Mouse (Mus musculus) retina, postnatal 7 days (tissue): ENCODE measurements around the gene Sbno1.
A peak's percentile ranks its signal among the peaks of the same experiment; 100 is the strongest.
"Not testable (repeated sequence)": the region's sequence is repeated elsewhere in the genome, so short reads cannot be mapped to it uniquely, and the experiment has no call there.

Experiments used
- DNase-seq: peaks from one replicate; pipeline ENCODE4 v3.0.0-alpha.2; 2012; ENCODE audit warnings: low read depth, low spot score

Sbno1 gene

GRCm38 (mm10) chr5:124425412-124426259, at the start of gene Sbno1:
TSS of gene Sbno1 (minus strand) at chr5:124426001.
- peak; percentile 94 for DNase-seq

DNA sequence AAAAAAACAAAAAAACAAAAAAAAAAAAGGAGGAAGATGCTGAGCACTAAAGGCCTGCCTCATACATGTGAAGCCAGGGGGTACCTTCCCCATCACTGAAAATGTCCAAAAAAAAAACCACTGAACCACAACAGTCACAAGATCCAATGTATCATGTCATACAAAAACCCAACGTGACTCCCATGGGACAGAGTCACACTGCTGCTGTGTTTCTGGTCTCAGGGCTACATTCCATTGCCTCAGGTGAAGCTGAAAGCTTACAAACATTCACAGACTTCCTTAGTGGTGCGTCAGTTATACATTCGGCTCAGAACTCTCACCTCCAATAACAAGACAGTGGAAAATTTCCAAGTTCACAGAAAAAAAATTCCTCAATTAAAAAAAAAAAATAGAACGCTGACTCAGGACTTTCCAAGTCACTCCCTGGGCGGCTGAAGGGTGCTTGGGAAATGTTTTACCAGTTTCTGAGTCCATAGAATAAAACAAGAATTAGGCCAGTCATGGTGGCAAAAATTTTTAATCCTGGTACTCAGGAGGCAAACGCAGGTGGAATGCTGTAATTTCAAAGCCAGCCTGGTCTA, 44.9 kb upstream of the Sbno1 start:
- DNase-seq: no peak

GRCm38 (mm10) chr5:124469486-124469885, 43.7 kb upstream of the Sbno1 start:
- no peak for DNase-seq

DNA sequence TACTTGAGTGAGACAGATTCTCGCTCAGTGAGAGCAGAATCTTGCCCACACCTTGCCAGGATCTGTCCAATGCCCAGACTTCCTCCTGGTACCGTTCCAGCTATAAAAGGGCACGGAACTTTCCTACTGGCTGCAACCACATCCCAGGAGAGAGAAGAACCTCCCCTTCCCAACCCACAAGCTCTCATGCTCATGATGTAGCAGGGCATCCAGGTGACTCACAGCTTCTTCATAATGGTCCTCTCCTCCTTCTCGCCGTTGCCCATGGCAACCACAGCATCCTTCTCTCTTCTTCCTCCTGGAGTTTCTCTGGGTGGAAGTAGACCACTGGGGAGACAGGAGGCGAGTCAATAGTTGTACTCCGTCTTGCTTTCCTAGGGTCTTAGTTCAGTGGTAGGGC, 42.6 kb upstream of the Sbno1 start:
- DNase-seq: no peak

- DNase-seq: no peak
These were observed 42.0 kb upstream of the Sbno1 start for GRCm38 (mm10) chr5:124467766-124468165.

GRCm38 (mm10) chr5:124464905-124465304, 39.1 kb upstream of the Sbno1 start:
- no peak for DNase-seq

GRCm38 (mm10) chr5:124463462-124463861, 37.7 kb upstream of the Sbno1 start:
- DNase-seq: no peak

GRCm38 (mm10) chr5:124462297-124463025, 36.7 kb upstream of the Sbno1 start:
- DNase-seq: no peak

DNA sequence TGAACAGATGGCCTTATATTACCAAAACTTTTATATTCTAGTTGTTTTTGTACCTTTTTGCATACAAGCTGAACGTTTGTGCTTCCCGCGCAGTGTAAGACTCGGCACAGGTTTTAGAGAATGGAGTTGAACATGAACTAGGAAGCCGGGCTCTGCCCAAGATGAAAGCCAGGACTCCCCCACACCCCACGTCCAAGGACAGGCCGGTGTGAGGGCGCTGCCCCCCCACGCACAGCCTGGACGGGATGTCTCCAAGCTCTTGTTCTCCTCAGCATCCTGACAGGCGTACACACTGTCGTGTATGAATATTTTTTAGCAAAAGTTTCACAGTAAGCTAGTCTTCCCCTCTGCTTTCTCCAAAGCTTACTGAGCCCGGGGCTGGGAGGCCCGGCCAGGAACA, 35.1 kb upstream of the Sbno1 start:
- not testable (repeated sequence) for DNase-seq

GRCm38 (mm10) chr5:124456762-124457161, 31.0 kb upstream of the Sbno1 start:
- DNase-seq: no peak

DNA sequence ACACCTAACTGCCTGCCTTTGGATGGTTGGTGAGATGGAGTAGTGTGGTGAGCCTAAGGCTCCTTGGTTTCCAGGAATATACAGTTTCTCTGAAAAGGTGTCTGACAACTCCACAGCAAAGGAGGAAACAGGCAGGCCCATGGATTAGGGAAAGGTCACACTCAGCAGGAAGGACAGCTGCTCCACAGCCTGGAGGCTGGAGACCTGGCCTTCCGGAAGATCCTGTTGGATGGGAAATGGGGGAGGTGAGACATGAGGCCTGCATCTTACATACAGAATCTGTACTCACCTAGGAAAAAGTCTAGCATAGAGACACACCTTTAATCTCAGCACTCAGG, 28.2 kb upstream of the Sbno1 start:
- no peak for DNase-seq

DNA sequence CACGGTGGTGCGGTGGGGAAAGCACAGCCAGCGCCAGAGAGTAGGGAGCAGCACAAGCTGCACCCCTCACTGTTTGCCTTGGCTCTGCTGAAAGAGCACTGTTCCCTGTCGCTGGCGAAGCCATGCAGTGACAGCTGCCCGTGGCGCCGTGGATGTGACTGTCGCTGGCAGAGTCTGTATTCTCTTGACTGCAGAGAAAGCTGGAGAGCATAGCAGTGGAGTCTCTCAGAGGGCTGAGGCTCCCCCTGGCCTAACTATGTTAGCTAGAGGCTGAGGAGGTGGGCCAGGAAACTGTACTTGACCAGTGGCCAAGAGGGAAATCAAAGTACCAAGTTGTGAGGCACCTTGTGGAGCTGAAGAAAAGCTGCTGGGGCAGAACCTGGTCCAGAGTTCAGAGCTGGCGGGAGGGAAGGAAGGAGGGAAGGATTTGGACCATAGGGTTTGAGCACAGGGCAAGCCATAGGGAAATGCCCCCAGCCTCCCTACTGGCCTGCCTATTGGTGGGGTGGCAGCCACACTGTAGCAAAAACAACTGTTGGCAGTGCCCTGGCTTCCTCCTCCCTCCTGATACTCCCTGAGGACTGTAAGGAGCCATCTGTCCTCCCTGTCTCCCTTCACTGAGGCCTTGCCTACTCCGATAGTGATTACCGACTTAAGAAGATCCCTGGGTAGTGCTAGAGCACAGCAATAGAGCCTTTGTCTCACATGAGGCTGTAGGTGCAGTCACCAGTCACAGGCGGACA, 27.7 kb upstream of the Sbno1 start:
- DNase-seq: no peak

DNA sequence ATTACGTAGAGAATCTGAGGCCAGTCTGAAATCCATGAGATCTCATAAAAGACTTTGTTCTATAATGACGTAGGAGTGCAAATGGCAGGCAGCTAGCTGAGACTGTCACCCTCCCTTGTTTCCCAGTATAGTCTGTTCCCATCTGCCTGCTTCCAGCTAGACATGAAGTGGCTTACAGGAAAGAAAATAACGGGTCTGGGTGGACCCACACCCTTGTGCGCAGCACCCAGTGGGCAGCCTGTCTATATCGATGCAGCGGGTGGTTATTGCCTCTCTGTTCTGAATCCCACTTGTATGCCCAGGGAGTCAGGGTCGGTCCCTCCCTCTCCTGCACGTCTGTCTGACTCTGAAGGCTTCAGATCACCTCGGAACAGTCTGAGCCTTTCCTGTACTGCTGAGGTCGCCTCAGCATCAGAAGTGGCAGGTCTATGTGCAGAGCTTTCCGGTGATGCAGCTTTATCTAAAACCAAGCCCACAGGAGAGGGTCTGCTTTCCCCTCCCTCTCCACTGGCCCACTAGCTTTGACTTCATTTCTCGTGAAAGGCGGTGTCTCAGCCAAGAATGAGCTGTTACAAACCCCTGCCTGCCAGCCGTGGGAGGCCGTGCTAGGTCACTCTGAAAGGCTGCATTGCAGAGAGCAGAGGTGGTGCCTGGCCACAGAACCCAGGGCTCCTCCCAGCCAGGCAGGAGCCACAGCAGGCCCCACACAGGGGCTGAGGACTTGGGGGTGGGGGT, 26.9 kb upstream of the Sbno1 start:
- DNase-seq: no peak

DNA sequence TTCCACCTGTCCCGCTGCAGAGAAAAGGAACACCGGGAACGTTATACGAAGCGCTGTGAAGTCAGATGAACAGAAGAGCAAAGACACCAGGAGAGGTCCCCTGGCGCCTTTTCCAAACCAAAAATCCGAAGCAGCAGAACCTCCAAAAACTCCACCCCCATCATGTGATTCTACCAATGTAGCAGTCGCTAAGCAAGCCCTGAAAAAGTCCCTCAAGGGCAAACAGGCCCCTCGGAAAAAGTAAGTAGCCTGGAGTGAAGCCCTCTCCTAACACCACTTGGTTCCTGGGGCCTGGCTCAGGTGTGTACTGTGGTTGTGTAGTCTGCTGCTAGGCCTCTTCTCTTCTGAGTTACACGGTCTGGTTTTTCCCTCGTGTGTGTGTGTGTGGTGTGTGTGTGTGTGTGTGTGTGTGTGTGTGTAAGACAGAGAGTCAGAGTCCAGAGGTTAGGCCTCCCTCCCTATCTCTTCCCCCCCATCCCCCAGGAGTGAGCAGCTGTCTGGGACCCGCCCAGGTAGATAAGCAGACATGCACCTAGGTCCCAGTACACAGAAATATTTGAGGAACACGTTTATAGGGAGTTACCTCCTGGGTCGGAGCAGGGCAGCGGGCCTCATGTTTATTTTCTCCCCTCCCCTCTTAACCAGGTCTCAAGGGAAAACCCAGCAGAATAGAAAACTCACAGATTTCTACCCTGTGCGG, 25.0 kb upstream of the Sbno1 start:
- no peak for DNase-seq

- DNase-seq: no peak
These were observed 24.2 kb upstream of the Sbno1 start for GRCm38 (mm10) chr5:124450051-124450450.

GRCm38 (mm10) chr5:124449494-124449893, 23.7 kb upstream of the Sbno1 start:
- no peak for DNase-seq

GRCm38 (mm10) chr5:124446301-124446881, 20.6 kb upstream of the Sbno1 start:
- no peak for DNase-seq

DNA sequence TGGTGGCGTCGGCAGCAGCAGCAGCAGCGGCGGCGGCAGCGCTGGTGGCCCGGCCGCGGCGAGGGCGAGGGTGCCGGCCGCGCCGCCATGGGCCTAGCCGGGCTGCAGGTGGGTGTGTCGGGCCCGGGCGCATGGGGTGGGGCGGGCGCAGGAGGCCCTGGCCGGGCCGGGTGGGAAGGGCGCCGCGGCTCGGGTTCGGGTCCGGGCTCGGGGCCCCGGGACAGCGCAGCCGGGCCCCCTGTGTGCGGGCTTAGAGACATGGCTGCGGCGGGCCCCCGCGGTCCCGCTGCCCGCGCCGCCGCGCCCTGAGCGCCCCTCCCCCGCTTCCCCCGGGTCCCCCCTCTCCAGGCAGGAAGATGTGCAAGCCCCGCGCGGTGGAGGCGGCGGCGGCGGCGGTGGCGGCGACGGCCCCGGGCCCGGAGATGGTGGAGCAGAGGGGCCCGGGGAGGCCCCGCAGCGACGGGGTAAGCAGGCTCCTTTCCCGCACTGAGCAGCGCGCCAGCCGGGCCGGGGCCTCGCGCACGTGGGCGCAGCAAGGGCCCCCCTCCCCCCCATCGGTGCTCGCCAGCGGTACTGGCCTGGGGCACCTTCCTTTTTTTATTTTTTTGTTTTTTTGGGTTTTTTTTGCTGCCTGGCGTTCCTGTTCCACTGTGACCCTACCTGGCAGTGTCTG, 20.0 kb upstream of the Sbno1 start:
- no peak for DNase-seq

DNA sequence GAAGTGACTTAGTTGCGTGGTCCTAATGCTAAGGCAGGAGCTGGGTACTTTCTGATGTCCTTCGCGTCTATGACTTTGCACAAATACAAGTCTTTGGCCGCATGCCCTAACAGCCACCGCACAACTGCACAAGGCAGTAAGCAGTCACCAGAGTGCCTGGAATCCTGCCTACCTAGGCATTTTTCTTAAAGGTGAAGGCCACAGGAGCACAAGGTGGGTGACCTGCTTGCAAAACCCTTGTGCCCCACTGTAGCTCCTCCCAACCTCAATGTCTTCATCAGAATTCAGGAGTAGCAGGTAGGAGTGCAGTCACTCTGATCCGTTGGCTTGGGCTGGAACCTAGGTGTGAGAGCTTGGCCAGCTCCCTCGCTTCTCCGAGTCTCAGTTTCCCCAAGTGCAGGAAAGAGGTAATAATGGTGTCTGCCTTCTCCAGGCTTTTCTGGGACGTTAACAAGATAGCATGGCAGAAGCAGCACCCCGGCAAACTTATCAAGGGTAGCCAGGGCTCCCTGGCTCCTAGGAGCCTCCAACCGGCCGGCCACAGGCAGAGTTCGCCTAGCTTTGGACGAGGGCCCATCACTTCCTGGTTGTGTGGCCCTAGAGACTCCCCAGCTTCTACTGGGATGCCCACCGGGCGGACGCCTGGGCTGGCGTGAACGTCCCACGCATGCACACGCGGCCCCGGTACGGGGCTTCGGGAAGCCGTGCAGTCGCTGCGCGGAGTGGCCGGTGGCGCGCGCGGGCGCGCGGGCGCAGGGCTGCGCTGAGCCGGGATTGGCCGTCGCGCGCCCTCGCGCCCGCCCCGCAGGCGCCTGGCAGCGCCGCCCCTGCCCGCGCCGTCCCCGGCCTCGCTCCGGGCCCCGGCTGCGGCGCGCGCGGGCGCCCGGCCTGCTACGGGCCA, 19.1 kb upstream of the Sbno1 start:
- peak; percentile 68 for DNase-seq
